Mouse (Mus musculus) heart, postnatal 36 days (tissue): Measurements from ENCODE around the gene Cc2d2b. TPM values are rescaled to one million over a fixed set of nuclear protein-coding genes. Genes with fewer than 3 reads are reported as not detected.

Experiments
- DNase-seq, 2 experiments: peaks; one replicate each; pipeline ENCODE4 v3.0.0; 2021 to 2022
- intact Hi-C: fragments of 180-260 bp; cut with DNase I; formaldehyde crosslinking; loops from one replicate; pipeline ENCODE4 v1.15.1; 2025
- total RNA-seq, 2 experiments: library from RNA; stranded (reverse); gene quantifications; 2 replicates each; pipeline ENCODE4 v1.2.3; 2021

Gene Cc2d2b
- total RNA-seq, 2 experiments from 2014 or later = not detected

- DNase-seq = peak; percentile 97 to 99
- intact Hi-C loops = loop anchor here (2.0 kb wide), 2 partner anchors 42 to 64 kb away; partner anchors contain the start of gene Zfp518a
These were observed 82.3 kb downstream of the Cc2d2b start, which contains the start of gene Ccnj for GRCm38 (mm10) chr19:40830703-40831415. Ccnj (plus strand) TSS chr19:40831279.

- intact Hi-C loops = loop anchor here (2.0 kb wide), 2 partner anchors 41 to 63 kb away; partner anchors contain the start of gene Zfp518a
These were observed 83.1 kb downstream of the Cc2d2b start for GRCm38 (mm10) chr19:40831416-40832201.

GRCm38 (mm10) chr19:40832361-40832760, 83.8 kb downstream of the Cc2d2b start:
- DNase-seq = no peak
- intact Hi-C loops = no loop called here

More at GRCm38 (mm10) chr19:40831416-40832201, 83.1 kb downstream of the Cc2d2b start:
- DNase-seq = peak in 1 of 2 experiments; percentile 45

GRCm38 (mm10) chr19:40834436-40834835, 85.9 kb downstream of the Cc2d2b start:
- intact Hi-C loops = no loop called here
- no peak for DNase-seq

GRCm38 (mm10) chr19:40838205-40838604, 89.7 kb downstream of the Cc2d2b start:
- intact Hi-C loops = no loop called here

GRCm38 (mm10) chr19:40840303-40840702, 91.8 kb downstream of the Cc2d2b start:
- DNase-seq = no peak
- intact Hi-C loops = no loop called here

More at GRCm38 (mm10) chr19:40838205-40838604, 89.7 kb downstream of the Cc2d2b start:
- no peak for DNase-seq

- intact Hi-C loops = no loop called here
- DNase-seq = no peak
These were observed 92.5 kb downstream of the Cc2d2b start for GRCm38 (mm10) chr19:40841083-40841482.

- intact Hi-C loops = no loop called here
- no peak for DNase-seq
These were observed 93.0 kb downstream of the Cc2d2b start for GRCm38 (mm10) chr19:40841593-40841992.

- intact Hi-C loops = no loop called here
- no peak for DNase-seq
These were observed 96.2 kb downstream of the Cc2d2b start for GRCm38 (mm10) chr19:40844731-40845130.

- intact Hi-C loops = no loop called here
- no peak for DNase-seq
These were observed 100.8 kb downstream of the Cc2d2b start for GRCm38 (mm10) chr19:40849391-40849790.

GRCm38 (mm10) chr19:40859555-40859954, 111.0 kb downstream of the Cc2d2b start:
- peak; percentile 12 to 23 for DNase-seq
- intact Hi-C loops = no loop called here

GRCm38 (mm10) chr19:40868284-40868683, 119.7 kb downstream of the Cc2d2b start:
- intact Hi-C loops = no loop called here
- DNase-seq = no peak

- intact Hi-C loops = no loop called here
These were observed 121.0 kb downstream of the Cc2d2b start for GRCm38 (mm10) chr19:40869425-40870105.

GRCm38 (mm10) chr19:40872955-40873665, 124.6 kb downstream of the Cc2d2b start:
- intact Hi-C loops = loop anchor here (1.0 to 2.0 kb wide), 2 partner anchors 21 to 42 kb away; partner anchors contain the start of genes Ccnj and Zfp518a
- peak; percentile 81 to 84 for DNase-seq

More at GRCm38 (mm10) chr19:40869425-40870105, 121.0 kb downstream of the Cc2d2b start:
- no peak for DNase-seq

Other genes starting within 250 kb of the Cc2d2b start
- 100 to 1,000 TPM; 766 to 844 TPM for gene Sorbs1, start 235.0 kb upstream of the Cc2d2b start, total RNA-seq
- 1 to 10 TPM; 6.7 to 7.6 TPM for gene Aldh18a1, start 160.3 kb upstream of the Cc2d2b start, total RNA-seq
- 1 to 10 TPM; 7.4 to 8.0 TPM for gene Tctn3, start 136.5 kb upstream of the Cc2d2b start, total RNA-seq
- gene Entpd1, start 136.4 kb upstream of the Cc2d2b start, total RNA-seq = 10 to 100 TPM; 25.0 to 33.2 TPM
- 1 to 10 TPM; 4.1 to 5.1 TPM for gene Ccnj, start 82.5 kb downstream of the Cc2d2b start, total RNA-seq
- gene Zfp518a, start 146.0 kb downstream of the Cc2d2b start, total RNA-seq = 1 to 10 TPM; 6.7 to 7.9 TPM
- gene Blnk, start 245.8 kb downstream of the Cc2d2b start, total RNA-seq = 1 to 10 TPM; 1.6 to 2.0 TPM